ENCODE assay signal across 15 mouse cellular contexts in genomic region chr4:140930900-140931470, GRCm38 (mm10). TPM values are rescaled to one million over a fixed set of nuclear protein-coding genes. Genes with fewer than 3 reads are reported as not detected.
A peak's percentile ranks its signal among the peaks of the same experiment; 100 is the strongest.
DNase-seq lines count a peak whose midpoint lies in the region; ATAC-seq and TF ChIP-seq lines count a peak whose summit lies in the region.
"Had no signal": no experiment of that assay in that cellular context is flagged by ENCODE, and none has a peak within 500 bp of the region (broad histone marks: within the 10 kb centered on the region; RNA-seq: fewer than 3 reads in every experiment).

No protein-coding gene starts in this region.

- no peak for TF ChIP-seq POLR2A in olfactory bulb, adult 2 months (IDR thresholded peaks at IDR 0.05; ENCODE audit: insufficient read depth, low read depth, low read length)

- peaks cover 31% of the 10 kb centered on the region for H3K4me1 ChIP-seq in olfactory bulb, adult 2 months (ENCODE audit: control insufficient read depth, insufficient read depth, low read length)

- no peak for TF ChIP-seq CTCF in gastrocnemius, adult 2 months (IDR thresholded peaks at IDR 0.05)
- TF ChIP-seq CTCF in olfactory bulb, adult 2 months (IDR thresholded peaks at IDR 0.05; ENCODE audit: insufficient read depth, low read depth, low read length): no peak
- no peak for TF ChIP-seq CTCF in left cerebral cortex, adult 2 months (IDR thresholded peaks at IDR 0.05)

- peak overlapping the region; percentile 90 for H3K27ac ChIP-seq in gastrocnemius, adult 2 months
- peak overlapping the region; percentile 7; the same call in 1 of the 2 replicates for H3K27ac ChIP-seq in olfactory bulb, adult 2 months (ENCODE audit: insufficient read depth, low read depth, low read length)
- H3K27ac ChIP-seq in left cerebral cortex, adult 2 months: no peak overlapping the region
- H3K27ac ChIP-seq: heart, embryonic 13.5 days; hindbrain, embryonic 14.5 days; kidney, postnatal 0 days; limb, embryonic 10.5 days; liver, embryonic 15.5 days had no signal

- DNase-seq in gastrocnemius, adult 2 months: peak; percentile 13
- no peak for DNase-seq in gastrocnemius, postnatal 14 days
- DNase-seq in 3134 (ENCODE audit: extremely low read depth, insufficient read length, low spot score): peak; percentile 46
- no peak for DNase-seq in left cerebral cortex, adult 2 months (ENCODE audit: extremely low spot score in 1 of 2, low spot score in 2 of 2)
- no peak for DNase-seq in cerebellum, adult 11-12 months
- DNase-seq in ovary, postnatal 14 days (ENCODE audit: low spot score): no peak
- DNase-seq: cerebellum, adult 9-11 months; layer of hippocampus, adult 9-11 months had no signal

- intact Hi-C loops in gastrocnemius, adult 2 months (cut with DNase I): no loop called here
- intact Hi-C loops in gastrocnemius, postnatal 14 days (cut with DNase I; ENCODE audit: low total_unique reads): no loop called here
- intact Hi-C loops in left cerebral cortex, adult 2 months (cut with DNase I): no loop called here

- WGBS in olfactory bulb, adult 2 months: 56% methylated on average over 10 of the region's 10 CpGs

- no peak overlapping the region for H3K4me3 ChIP-seq in gastrocnemius, adult 2 months
- H3K4me3 ChIP-seq in olfactory bulb, adult 2 months (ENCODE audit: insufficient read depth, low read depth, low read length): no peak overlapping the region
- no peak overlapping the region for H3K4me3 ChIP-seq in left cerebral cortex, adult 2 months
- H3K4me3 ChIP-seq: heart, embryonic 13.5 days; limb, embryonic 10.5 days; liver, embryonic 15.5 days had no signal

- peak; percentile 84 for ATAC-seq in common myeloid progenitor, adult 5-6 weeks (replicated peaks; ENCODE audit: low read depth, poor library complexity, severe bottlenecking)

RNA-seq across cellular contexts. Expression of gene Padi2, which starts 24.8 kb away (rescaled TPM):
- 100 to 1,000 TPM in 1 of 2 experiments, 10 to 100 TPM in 1; 77.0 to 273 TPM for total RNA-seq in gastrocnemius, adult 2 months (2021)
- total RNA-seq in gastrocnemius, postnatal 14 days (2021): 100 to 1,000 TPM; 101 to 150 TPM
- total RNA-seq in common myeloid progenitor, adult 5-6 weeks (2017): 14.5 and 17.0 TPM in 2 replicates
- polyA plus RNA-seq in olfactory bulb, adult 2 months (2012; ENCODE audit: insufficient read depth, insufficient read length, low replicate concordance, missing spikeins): not detected in 2 replicates
- total RNA-seq in left cerebral cortex, adult 2 months (2021): 10 to 100 TPM; 10.2 to 11.6 TPM

RNA-seq across cellular contexts. Expression of gene Sdhb, which starts 30.0 kb away (rescaled TPM):
- 100 to 1,000 TPM; 483 to 898 TPM for total RNA-seq in gastrocnemius, adult 2 months (2021)
- total RNA-seq in gastrocnemius, postnatal 14 days (2021): 100 to 1,000 TPM; 480 to 609 TPM
- total RNA-seq in common myeloid progenitor, adult 5-6 weeks (2017): 115 and 121 TPM in 2 replicates
- polyA plus RNA-seq in olfactory bulb, adult 2 months (2012; ENCODE audit: insufficient read depth, insufficient read length, low replicate concordance, missing spikeins): not detected in 2 replicates
- total RNA-seq in left cerebral cortex, adult 2 months (2021): 100 to 1,000 TPM; 170 to 178 TPM

RNA-seq across cellular contexts. Expression of gene Atp13a2, which starts 55.7 kb away (rescaled TPM):
- total RNA-seq in gastrocnemius, adult 2 months (2021): 10 to 100 TPM; 20.0 to 23.7 TPM
- 10 to 100 TPM; 16.1 to 17.0 TPM for total RNA-seq in gastrocnemius, postnatal 14 days (2021)
- 33.6 and 63.3 TPM in 2 replicates for total RNA-seq in common myeloid progenitor, adult 5-6 weeks (2017)
- not detected in 2 replicates for polyA plus RNA-seq in olfactory bulb, adult 2 months (2012; ENCODE audit: insufficient read depth, insufficient read length, low replicate concordance, missing spikeins)
- total RNA-seq in left cerebral cortex, adult 2 months (2021): 100 to 1,000 TPM; 150 to 155 TPM

Comparison
In these comparisons a context has a peak if more than half of its experiments do, and no peak if none do; other contexts are left out.
1. DNase-seq: peak in gastrocnemius, adult 2 months (single experiment) and 3134 (single experiment); none in gastrocnemius, postnatal 14 days (single experiment), left cerebral cortex, adult 2 months (0 of 2), cerebellum, adult 11-12 months (single experiment) and ovary, postnatal 14 days (single experiment).